Mouse (Mus musculus): Measurements from ENCODE around the gene Nup205. TPM values are rescaled to one million over a fixed set of nuclear protein-coding genes. Genes with fewer than 3 reads are reported as not detected.
A peak's percentile ranks its signal among the peaks of the same experiment; 100 is the strongest.

Nup205 gene
- total RNA-seq, 1 experiment from 2014 or later, result 65.5 TPM

GRCm38 (mm10) chr6:35269643-35270042, 92.4 kb downstream of the Nup205 start:
- ATAC-seq (replicated peaks in 1 of 2; ENCODE audit: insufficient read depth in 1 of 2, low FRiP score in 2 of 2, low TSS enrichment in 1 of 2, low read depth in 1 of 2, poor library complexity in 2 of 2, severe bottlenecking in 2 of 2), result no peak

GRCm38 (mm10) chr6:35271094-35271855, 94.1 kb downstream of the Nup205 start:
- no peak for ATAC-seq (replicated peaks in 1 of 2; ENCODE audit: insufficient read depth in 1 of 2, low FRiP score in 2 of 2, low TSS enrichment in 1 of 2, low read depth in 1 of 2, poor library complexity in 2 of 2, severe bottlenecking in 2 of 2)

- ATAC-seq (replicated peaks in 1 of 2; ENCODE audit: insufficient read depth in 1 of 2, low FRiP score in 2 of 2, low TSS enrichment in 1 of 2, low read depth in 1 of 2, poor library complexity in 2 of 2, severe bottlenecking in 2 of 2), result no peak
Observed at GRCm38 (mm10) chr6:35271868-35272765, 94.9 kb downstream of the Nup205 start.

GRCm38 (mm10) chr6:35273391-35274082, 96.3 kb downstream of the Nup205 start:
- ATAC-seq (replicated peaks in 1 of 2; ENCODE audit: insufficient read depth in 1 of 2, low FRiP score in 2 of 2, low TSS enrichment in 1 of 2, low read depth in 1 of 2, poor library complexity in 2 of 2, severe bottlenecking in 2 of 2), result no peak

- no peak for ATAC-seq (replicated peaks in 1 of 2; ENCODE audit: insufficient read depth in 1 of 2, low FRiP score in 2 of 2, low TSS enrichment in 1 of 2, low read depth in 1 of 2, poor library complexity in 2 of 2, severe bottlenecking in 2 of 2)
Observed at GRCm38 (mm10) chr6:35277903-35278587, 100.8 kb downstream of the Nup205 start.

- ATAC-seq (replicated peaks in 1 of 2; ENCODE audit: insufficient read depth in 1 of 2, low FRiP score in 2 of 2, low TSS enrichment in 1 of 2, low read depth in 1 of 2, poor library complexity in 2 of 2, severe bottlenecking in 2 of 2), result no peak; a peak in 1 of 4 replicates
Observed at GRCm38 (mm10) chr6:35279306-35279705, 102.1 kb downstream of the Nup205 start.

- peak; percentile 44 to 55; a peak in 2 of 4 replicates for ATAC-seq (replicated peaks in 1 of 2; ENCODE audit: insufficient read depth in 1 of 2, low FRiP score in 2 of 2, low TSS enrichment in 1 of 2, low read depth in 1 of 2, poor library complexity in 2 of 2, severe bottlenecking in 2 of 2)
Observed at GRCm38 (mm10) chr6:35288114-35288761, 111.0 kb downstream of the Nup205 start.

GRCm38 (mm10) chr6:35288920-35289319, 111.7 kb downstream of the Nup205 start:
- no peak for ATAC-seq (replicated peaks in 1 of 2; ENCODE audit: insufficient read depth in 1 of 2, low FRiP score in 2 of 2, low TSS enrichment in 1 of 2, low read depth in 1 of 2, poor library complexity in 2 of 2, severe bottlenecking in 2 of 2)

- no peak for ATAC-seq (replicated peaks in 1 of 2; ENCODE audit: insufficient read depth in 1 of 2, low FRiP score in 2 of 2, low TSS enrichment in 1 of 2, low read depth in 1 of 2, poor library complexity in 2 of 2, severe bottlenecking in 2 of 2)
Observed at GRCm38 (mm10) chr6:35289676-35290075, 112.5 kb downstream of the Nup205 start.

- ATAC-seq (replicated peaks in 1 of 2; ENCODE audit: insufficient read depth in 1 of 2, low FRiP score in 2 of 2, low TSS enrichment in 1 of 2, low read depth in 1 of 2, poor library complexity in 2 of 2, severe bottlenecking in 2 of 2), result no peak
Observed at GRCm38 (mm10) chr6:35294964-35295363, 117.7 kb downstream of the Nup205 start.

- ATAC-seq (replicated peaks in 1 of 2; ENCODE audit: insufficient read depth in 1 of 2, low FRiP score in 2 of 2, low TSS enrichment in 1 of 2, low read depth in 1 of 2, poor library complexity in 2 of 2, severe bottlenecking in 2 of 2), result no peak
Observed at GRCm38 (mm10) chr6:35297001-35297400, 119.8 kb downstream of the Nup205 start.

Other genes starting within 250 kb of the Nup205 start
- 0.35 and 1.4 TPM in 2 replicates for gene Slc23a4, start 189.0 kb upstream of the Nup205 start, total RNA-seq (2017)
- 31.8 and 38.9 TPM in 2 replicates for gene Cnot4, start 43.7 kb upstream of the Nup205 start, total RNA-seq (2017)
- not detected in 2 replicates for gene Slc13a4, start 130.7 kb downstream of the Nup205 start, total RNA-seq (2017)
- not detected in 2 replicates for gene Fam180a, start 148.7 kb downstream of the Nup205 start, total RNA-seq (2017)

All from hematopoietic stem cell, adult 5-6 weeks (primary cell).